Mouse (Mus musculus): ENCODE data around the gene Htra3.

- no peak for TF ChIP-seq POLR2A (IDR thresholded peaks at IDR 0.05; ENCODE audit: borderline replicate concordance, insufficient read depth, low read length)
- TF ChIP-seq CTCF (IDR thresholded peaks at IDR 0.05; ENCODE audit: borderline replicate concordance, insufficient read depth, low read depth, low read length): peak; percentile 29; the same call in 1 of the 2 replicates
Measured at GRCm38 (mm10) chr5:35695815-35696214, 16.2 kb upstream of the Htra3 start.
